ENCODE assay signal across 8 mouse cellular contexts in the genomic region with DNA sequence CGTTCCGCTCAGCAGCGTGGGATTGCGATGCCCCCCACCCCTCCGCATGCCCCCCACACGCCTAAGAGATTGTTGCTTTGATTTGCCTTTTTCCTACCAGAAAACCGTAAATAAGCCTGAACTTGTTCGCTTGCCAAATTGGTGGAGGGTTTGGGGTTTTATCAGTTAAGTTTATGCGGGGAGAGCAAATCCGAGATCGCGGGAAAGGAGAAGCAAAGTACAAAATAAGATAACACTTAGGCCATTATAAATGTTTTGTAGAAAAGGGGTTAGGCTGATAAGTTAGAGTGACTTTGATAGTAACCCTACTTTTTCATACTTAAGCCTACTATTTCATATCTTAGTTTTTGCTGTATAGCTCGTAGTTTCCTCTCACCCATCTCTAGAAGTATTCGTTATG. TPM values are rescaled to one million over a fixed set of nuclear protein-coding genes. Genes with fewer than 3 reads are reported as not detected.
DNase-seq lines count a peak whose midpoint lies in the region; ATAC-seq and TF ChIP-seq lines count a peak whose summit lies in the region.

No protein-coding gene starts in this region.

- peak overlapping the region; percentile 21 for H3K9ac ChIP-seq in hindbrain, embryonic 11.5 days (ENCODE audit: low read depth, low read length)
- H3K9ac ChIP-seq in midbrain, embryonic 11.5 days (ENCODE audit: low read length): peak overlapping the region; percentile 74

- no peaks in the 10 kb centered on the region for H3K9me3 ChIP-seq in hindbrain, embryonic 11.5 days (ENCODE audit: control insufficient read depth, low read length)
- H3K9me3 ChIP-seq in midbrain, embryonic 11.5 days (ENCODE audit: control insufficient read depth, low read length): no peaks in the 10 kb centered on the region

- H3K36me3 ChIP-seq in kidney, adult 2 months (ENCODE audit: control insufficient read depth, insufficient read depth, low read length): no peaks in the 10 kb centered on the region
- H3K36me3 ChIP-seq in hindbrain, embryonic 11.5 days (ENCODE audit: control insufficient read depth, insufficient read depth, low read length): no peaks in the 10 kb centered on the region
- H3K36me3 ChIP-seq in midbrain, embryonic 11.5 days (ENCODE audit: control insufficient read depth, insufficient read depth, low read length): no peaks in the 10 kb centered on the region

- TF ChIP-seq CTCF in kidney, adult 2 months (conservative IDR thresholded peaks at IDR 0.05; ENCODE audit: insufficient read depth, insufficient read length, low read depth, low read length): no peak

- H3K4me2 ChIP-seq in hindbrain, embryonic 11.5 days (replicated peaks; ENCODE audit: low read depth, low read length): peak overlapping the region; percentile 45
- peak overlapping the region; percentile 52 for H3K4me2 ChIP-seq in midbrain, embryonic 11.5 days

- DNase-seq in kidney, adult 2 months: no peak
- DNase-seq in kidney, postnatal 4 days: no peak
- DNase-seq in Muller cell, postnatal 12 days (ENCODE audit: inconsistent ontology term): peak; percentile 13
- no peak for DNase-seq in hindbrain, embryonic 11.5 days (ENCODE audit: low spot score)
- DNase-seq in midbrain, embryonic 11.5 days (ENCODE audit: low spot score, missing footprints): no peak
- DNase-seq in adrenal gland, postnatal 4 days (ENCODE audit: low spot score in 2 of 2): no peak
- no peak for DNase-seq in adrenal gland, adult (ENCODE audit: inconsistent age in 2 of 2, low spot score in 1 of 2)
- DNase-seq in gastrocnemius, postnatal 25 days: no peak

- no peaks in the 10 kb centered on the region for H3K27me3 ChIP-seq in kidney, adult 2 months (replicated peaks; ENCODE audit: control insufficient read depth, insufficient read depth, low read length)
- peaks cover 10% of the 10 kb centered on the region; the same call in 1 of the 2 replicates for H3K27me3 ChIP-seq in hindbrain, embryonic 11.5 days (ENCODE audit: control insufficient read depth, insufficient read depth, low read length)
- H3K27me3 ChIP-seq in midbrain, embryonic 11.5 days (ENCODE audit: control insufficient read depth, insufficient read depth, low read length): peaks cover 26% of the 10 kb centered on the region

- 1% methylated on average over 14 of the region's 14 CpGs for WGBS in kidney, adult 2 months
- WGBS in hindbrain, embryonic 11.5 days: 26% methylated on average over 14 of the region's 14 CpGs
- 23% methylated on average over 14 of the region's 14 CpGs for WGBS in midbrain, embryonic 11.5 days

- peak overlapping the region; percentile 76 for H3K4me3 ChIP-seq in kidney, adult 2 months (ENCODE audit: insufficient read depth, low read depth, low read length)
- H3K4me3 ChIP-seq in hindbrain, embryonic 11.5 days (ENCODE audit: low read depth, low read length): peak overlapping the region; percentile 41
- H3K4me3 ChIP-seq in midbrain, embryonic 11.5 days (ENCODE audit: low read depth, low read length): peak overlapping the region; percentile 50

- H3K4me1 ChIP-seq in kidney, adult 2 months (ENCODE audit: control insufficient read depth, insufficient read depth, low read length): no peaks in the 10 kb centered on the region; the same call in 1 of the 2 replicates
- no peaks in the 10 kb centered on the region for H3K4me1 ChIP-seq in hindbrain, embryonic 11.5 days (replicated peaks; ENCODE audit: control insufficient read depth, insufficient read depth, low read length)
- 0 out of 2 replicates have a peak, but pooled peaks cover 5% of the 10 kb centered on the region for H3K4me1 ChIP-seq in midbrain, embryonic 11.5 days (ENCODE audit: control insufficient read depth, insufficient read depth, low read length)

- ATAC-seq in hindbrain, embryonic 11.5 days (ENCODE audit: low FRiP score): no peak
- no peak for ATAC-seq in midbrain, embryonic 11.5 days (ENCODE audit: low FRiP score)

- 0 out of 2 replicates have a peak overlapping the region, but pooled peaks have one; percentile 0 for H3K27ac ChIP-seq in kidney, adult 2 months (ENCODE audit: insufficient read depth, low read depth, low read length)
- no peak overlapping the region for H3K27ac ChIP-seq in hindbrain, embryonic 11.5 days (ENCODE audit: low read depth, low read length)
- no peak overlapping the region for H3K27ac ChIP-seq in midbrain, embryonic 11.5 days (ENCODE audit: low read depth, low read length)

- TF ChIP-seq POLR2A in kidney, adult 2 months (IDR thresholded peaks at IDR 0.05; ENCODE audit: low read depth, low read length): no peak

RNA-seq across cellular contexts. Expression of a gene that starts 1.0 kb away (rescaled TPM):
- 18.5 and 18.6 TPM in 2 replicates for polyA plus RNA-seq in kidney, adult 2 months (2012; rRNA removed)
- 126 and 127 TPM in 2 replicates for polyA plus RNA-seq in hindbrain, embryonic 11.5 days (2014; fragmentation: Nextera tagmentation; extraction: Ambion mirVana)
- 131 and 141 TPM in 2 replicates for polyA plus RNA-seq in midbrain, embryonic 11.5 days (2014; fragmentation: Nextera tagmentation; extraction: Ambion mirVana)
- total RNA-seq in adrenal gland, postnatal 4 days (2021): 10 to 100 TPM; 75.4 to 85.8 TPM
- 10 to 100 TPM; 18.4 to 18.5 TPM for total RNA-seq in gastrocnemius, postnatal 25 days (2021)

RNA-seq across cellular contexts. Expression of a gene that starts 1.1 kb away (rescaled TPM):
- 1.1 and 1.4 TPM in 2 replicates for polyA plus RNA-seq in kidney, adult 2 months (2012; rRNA removed)
- 4.1 and 4.5 TPM in 2 replicates for polyA plus RNA-seq in hindbrain, embryonic 11.5 days (2014; fragmentation: Nextera tagmentation; extraction: Ambion mirVana)
- polyA plus RNA-seq in midbrain, embryonic 11.5 days (2014; fragmentation: Nextera tagmentation; extraction: Ambion mirVana): 6.3 and 6.6 TPM in 2 replicates
- total RNA-seq in adrenal gland, postnatal 4 days (2021): 1 to 10 TPM; 1.1 to 1.7 TPM
- under 1 TPM; 0.18 to 0.59 TPM for total RNA-seq in gastrocnemius, postnatal 25 days (2021)

RNA-seq across cellular contexts. Expression of a gene that starts 15.5 kb away (rescaled TPM):
- polyA plus RNA-seq in kidney, adult 2 months (2012; rRNA removed): 154 and 168 TPM in 2 replicates
- 167 and 173 TPM in 2 replicates for polyA plus RNA-seq in hindbrain, embryonic 11.5 days (2014; fragmentation: Nextera tagmentation; extraction: Ambion mirVana)
- polyA plus RNA-seq in midbrain, embryonic 11.5 days (2014; fragmentation: Nextera tagmentation; extraction: Ambion mirVana): 159 and 161 TPM in 2 replicates
- 100 to 1,000 TPM; 156 to 164 TPM for total RNA-seq in adrenal gland, postnatal 4 days (2021)
- 10 to 100 TPM; 73.0 to 91.1 TPM for total RNA-seq in gastrocnemius, postnatal 25 days (2021)
